Mouse (Mus musculus) embryonic stem cell, embryonic (primary cell): ENCODE results near the gene Olfr1443.
"Not testable (repeated sequence)": the region's sequence is repeated elsewhere in the genome, so short reads cannot be mapped to it uniquely, and the experiment has no call there.

ENCODE experiments used
- CTCF ChIA-PET, 4 experiments: fragments of 300-600 bp in 2 of 4; fragments of 350-600 bp in 2 of 4; sonication (Branson Sonifier 250); formaldehyde crosslinking; loops; one replicate each; lab custom pipeline; 2022; ENCODE audit warnings: inconsistent platforms in 2 of 4; lab: Charles Lee
- POLR2A ChIA-PET, 4 experiments: fragments of 300-600 bp in 2 of 4; fragments of 350-600 bp in 2 of 4; sonication (Branson Sonifier 250); formaldehyde crosslinking; loops; one replicate each; lab custom pipeline; 2022; ENCODE audit warnings: antibody characterized with exemption in 4 of 4, inconsistent platforms in 1 of 4; lab: Charles Lee

Olfr1443 gene

GRCm38 (mm10) chr19:12721596-12721995 lies 43.7 kb downstream of the Olfr1443 start:
- CTCF ChIA-PET, result not testable (repeated sequence)
- POLR2A ChIA-PET, result interaction anchor here in 1 of 4 experiments (1.0 kb wide), 1 partner anchor 11 kb away, joined by 5 read pairs; no protein-coding TSS in a partner anchor

- ChIA-PET POLR2A (interaction anchor here in 1 of 4 experiments (2.5 kb wide), 1 partner anchor 10 kb away, joined by 11 read pairs; no protein-coding TSS in a partner anchor), CTCF (interaction anchor here in 2 of 4 experiments (0.6 to 0.7 kb wide), 3 partner anchors 149 to 1868 kb away, joined by 3 to 5 read pairs (median 3); no protein-coding TSS in a partner anchor)
Observed at GRCm38 (mm10) chr19:12722308-12722707, 44.4 kb downstream of the Olfr1443 start.

- ChIA-PET CTCF (interaction anchor here in 1 of 4 experiments (0.6 kb wide), 1 partner anchor 300 kb away, joined by 3 read pairs; no protein-coding TSS in a partner anchor), POLR2A (interaction anchor here in 2 of 4 experiments (0.7 to 0.9 kb wide), 2 partner anchors 46 to 68 kb away, joined by 3 read pairs; no protein-coding TSS in a partner anchor)
Observed at GRCm38 (mm10) chr19:12725851-12726250, 47.9 kb downstream of the Olfr1443 start.

DNA sequence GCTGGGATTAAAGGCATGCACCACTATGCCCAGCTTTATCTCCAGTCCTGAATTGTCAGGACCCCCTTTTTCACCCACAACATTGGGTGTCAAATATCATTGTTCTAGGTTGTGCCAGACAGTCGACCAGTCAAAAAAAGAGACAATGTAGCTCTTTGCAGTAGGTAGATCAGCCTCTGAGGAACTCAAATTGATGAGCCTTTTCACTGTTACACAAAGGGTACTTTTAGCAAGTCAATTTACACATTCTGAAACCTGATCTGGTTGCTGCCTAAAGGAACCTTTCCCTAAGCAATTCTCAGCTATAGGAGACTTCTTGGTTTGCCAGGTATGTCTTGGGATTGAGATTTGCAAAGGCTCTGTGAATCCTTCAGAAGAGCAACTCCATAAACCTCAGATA lies 53.1 kb downstream of the Olfr1443 start:
- ChIA-PET CTCF (interaction anchor here in 1 of 4 experiments (1.0 kb wide), 1 partner anchor 135 kb away, joined by 3 read pairs; no protein-coding TSS in a partner anchor), POLR2A (interaction anchor here in 3 of 4 experiments (0.6 to 3.1 kb wide), 18 partner anchors 8 to 232 kb away, joined by 3 to 19 read pairs (median 4); partner anchors contain the start of genes Lpxn (in 2 of the 3), Zfp91 (in 2 of the 3) and Dtx4 (in 1 of the 3))

GRCm38 (mm10) chr19:12731950-12732349 lies 54.0 kb downstream of the Olfr1443 start:
- ChIA-PET CTCF (no interaction called here), POLR2A (interaction anchor here (0.7 to 3.1 kb wide), 17 partner anchors 8 to 381 kb away, joined by 3 to 19 read pairs (median 5); partner anchors contain the start of genes Lpxn (in 2 of the 4) and Zfp91 (in 2 of the 4))
